Mouse (Mus musculus) MEL (cell line): ENCODE data around the gene Tcea2. TPM values are rescaled to one million over a fixed set of nuclear protein-coding genes. Genes with fewer than 3 reads are reported as not detected.

ENCODE experiments used
- DNase-seq: peaks from one replicate; pipeline ENCODE4 v3.0.0; 2011; ENCODE audit warnings: low read depth, low spot score
- H3K27ac ChIP-seq: 2 replicates; pipeline ENCODE4 v1.5.1; 2012; ENCODE audit warnings: low read depth, mild to moderate bottlenecking, control low read depth, low read length, moderate library complexity; ENCODE audit not compliant: control insufficient read depth
- H3K27me3 ChIP-seq, 2 experiments: fragments of 150-350 bp in 1 of 2; sonication (generic) in 1 of 2; 2 replicates each; pipeline ENCODE4 v1.6.1; 2012; ENCODE audit warnings: low read length in 2 of 2, mild to moderate bottlenecking in 2 of 2, improper control_type of control experiment in 1 of 2, moderate library complexity in 1 of 2; ENCODE audit not compliant: insufficient read depth in 2 of 2, control insufficient read depth in 1 of 2
- H3K36me3 ChIP-seq, 2 experiments: 2 replicates each; pipeline ENCODE4 v1.6.1; 2012 to 2014; ENCODE audit warnings: low read length in 2 of 2, improper control_type of control experiment in 1 of 2, inconsistent platforms in 1 of 2, mild to moderate bottlenecking in 1 of 2; ENCODE audit not compliant: insufficient read depth in 2 of 2, control insufficient read depth in 1 of 2
- H3K4me1 ChIP-seq, 2 experiments: fragments of 150-350 bp in 1 of 2; sonication (generic) in 1 of 2; 2 replicates each; pipeline ENCODE4 v1.6.1; 2012; ENCODE audit warnings: low read length in 2 of 2, improper control_type of control experiment in 1 of 2, mild to moderate bottlenecking in 1 of 2; ENCODE audit not compliant: insufficient read depth in 2 of 2, control insufficient read depth in 1 of 2
- H3K4me3 ChIP-seq, 2 experiments: fragments of 150-350 bp in 1 of 2; sonication (generic) in 1 of 2; 2 replicates each; pipeline ENCODE4 v1.5.1; 2012; ENCODE audit warnings: low read depth in 2 of 2, low read length in 2 of 2, mild to moderate bottlenecking in 2 of 2, moderate library complexity in 2 of 2, control low read depth in 1 of 2, improper control_type of control experiment in 1 of 2; ENCODE audit not compliant: control insufficient read depth in 1 of 2, insufficient read depth in 1 of 2
- H3K79me2 ChIP-seq: 2 replicates; pipeline ENCODE4 v1.6.1; 2012; ENCODE audit warnings: mild to moderate bottlenecking, low read length, moderate library complexity; ENCODE audit not compliant: control insufficient read depth, poor library complexity, insufficient read depth
- H3K9ac ChIP-seq: 2 replicates; pipeline ENCODE4 v1.6.1; 2012; ENCODE audit warnings: low read depth, mild to moderate bottlenecking, control low read depth, low read length, moderate library complexity; ENCODE audit not compliant: control insufficient read depth, poor library complexity, severe bottlenecking
- H3K9me3 ChIP-seq: fragments of 150-350 bp; sonication (generic); replicated peaks from 2 replicates; pipeline ENCODE4 v1.6.1; 2012; ENCODE audit warnings: mild to moderate bottlenecking, low read length, improper control_type of control experiment, moderate library complexity; ENCODE audit not compliant: insufficient read depth
- BHLHE40 ChIP-seq: IDR thresholded peaks from 2 replicates; pipeline ENCODE4 v1.6.1; 2012; ENCODE audit warnings: low read depth, mild to moderate bottlenecking, inconsistent platforms, low read length, improper control_type of control experiment, borderline replicate concordance
- CHD1 ChIP-seq: IDR thresholded peaks from 2 replicates; pipeline ENCODE4 v1.6.1; 2012; ENCODE audit warnings: low read depth, mild to moderate bottlenecking, inconsistent platforms, low read length, improper control_type of control experiment
- CHD2 ChIP-seq: IDR thresholded peaks from 2 replicates; pipeline ENCODE4 v1.6.1; 2011; ENCODE audit warnings: low read length, improper control_type of control experiment
- EP300 ChIP-seq, 2 experiments: IDR thresholded peaks; 2 replicates each; pipeline ENCODE4 v1.6.1; 2011; ENCODE audit warnings: improper control_type of control experiment in 2 of 2, low read length in 2 of 2, low read depth in 1 of 2, mild to moderate bottlenecking in 1 of 2
- KAT2A ChIP-seq: conservative IDR thresholded peaks from 2 replicates; pipeline ENCODE4 v1.6.1; 2012; ENCODE audit warnings: low read depth, low read length, improper control_type of control experiment, inconsistent platforms
- MAX ChIP-seq: IDR thresholded peaks from 2 replicates; pipeline ENCODE4 v1.6.1; 2011; ENCODE audit warnings: low read length, improper control_type of control experiment
- MAZ ChIP-seq: IDR thresholded peaks from 2 replicates; pipeline ENCODE4 v1.6.1; 2012; ENCODE audit warnings: low read depth, mild to moderate bottlenecking, inconsistent platforms, low read length, improper control_type of control experiment
- MXI1 ChIP-seq: IDR thresholded peaks from 2 replicates; pipeline ENCODE4 v1.6.1; 2011; ENCODE audit warnings: mild to moderate bottlenecking, low read depth, low read length, improper control_type of control experiment
- MYB ChIP-seq: IDR thresholded peaks from 2 replicates; pipeline ENCODE4 v1.6.1; 2011; ENCODE audit warnings: mild to moderate bottlenecking, low read depth, low read length, improper control_type of control experiment
- MYC ChIP-seq: IDR thresholded peaks from 2 replicates; pipeline ENCODE4 v1.6.1; 2011; ENCODE audit warnings: low read depth, mild to moderate bottlenecking, low read length, improper control_type of control experiment, moderate library complexity
- SIN3A ChIP-seq: IDR thresholded peaks from 2 replicates; pipeline ENCODE4 v1.6.1; 2012; ENCODE audit warnings: low read length, improper control_type of control experiment, inconsistent platforms
- SMC3 ChIP-seq: IDR thresholded peaks from 2 replicates; pipeline ENCODE4 v1.6.1; 2011; ENCODE audit warnings: low read depth, low read length, improper control_type of control experiment
- UBTF ChIP-seq: IDR thresholded peaks from 2 replicates; pipeline ENCODE4 v1.6.1; 2012; ENCODE audit warnings: low read depth, mild to moderate bottlenecking, inconsistent platforms, low read length, improper control_type of control experiment, moderate library complexity, borderline replicate concordance; ENCODE audit not compliant: insufficient read depth
- USF2 ChIP-seq, 2 experiments: IDR thresholded peaks; 2 replicates each; pipeline ENCODE4 v1.6.1; 2011 to 2012; ENCODE audit warnings: improper control_type of control experiment in 2 of 2, low read length in 2 of 2, borderline replicate concordance in 1 of 2, inconsistent platforms in 1 of 2, low read depth in 1 of 2, mild to moderate bottlenecking in 1 of 2; ENCODE audit not compliant: insufficient read depth in 1 of 2
- ZC3H11A ChIP-seq: IDR thresholded peaks from 2 replicates; pipeline ENCODE4 v1.6.1; 2012; ENCODE audit warnings: low read depth, mild to moderate bottlenecking, inconsistent platforms, low read length, improper control_type of control experiment
- ZMIZ1 ChIP-seq: IDR thresholded peaks from 2 replicates; pipeline ENCODE4 v1.6.1; 2012; ENCODE audit warnings: low read depth, mild to moderate bottlenecking, inconsistent platforms, low read length, improper control_type of control experiment, moderate library complexity
- ZNF384 ChIP-seq: IDR thresholded peaks from 2 replicates; pipeline ENCODE4 v1.6.1; 2012; ENCODE audit warnings: low read depth, mild to moderate bottlenecking, inconsistent platforms, low read length, improper control_type of control experiment
- polyA plus RNA-seq, 2 experiments: library from polyadenylated mRNA; stranded (reverse) in 1 of 2; unstranded in 1 of 2; fragments of >175 nt in 1 of 2; fragments of >200 nt in 1 of 2; gene quantifications; 2 replicates each; pipeline versions ENCODE4 v1.2.1 to v1.2.4; 2012; ENCODE audit warnings: low replicate concordance in 2 of 2, low read depth in 1 of 2; ENCODE audit not compliant: insufficient read length in 2 of 2, insufficient read depth in 1 of 2, missing spikeins in 1 of 2
- total RNA-seq: library from RNA; depleted of rRNA; stranded (reverse); fragments of 300-350 nt; gene quantifications from 2 replicates; pipeline ENCODE4 v1.2.3, GENCODE M21; 2012

Tcea2 gene
- total and polyA plus RNA-seq, 3 experiments = 6.7 to 17.0 TPM; not detected in 1

- Histone ChIP-seq H3K4me1 (peaks cover 3 to 40% of the 10 kb centered on the region in 2 experiments), H3K9ac (no peak overlapping the region)
- no peak for DNase-seq
- TF ChIP-seq KAT2A (no peak), ZMIZ1 (0 out of 2 replicates have a peak, but pooled peaks have one; percentile 14)
- TF ChIP-seq, all 39 proteins: peak for 1
- H3K27ac ChIP-seq = no peak overlapping the region
- H3K79me2 ChIP-seq = peaks cover 26% of the 10 kb centered on the region
- H3K9me3 ChIP-seq = no peaks in the 10 kb centered on the region
- peaks cover 0 to 36% of the 10 kb centered on the region in 2 experiments; a peak in 2 of 4 replicates for H3K36me3 ChIP-seq
- no peaks in the 10 kb centered on the region for H3K27me3 ChIP-seq
- no peak overlapping the region for H3K4me3 ChIP-seq
These were observed 9.5 kb downstream of the Tcea2 start for GRCm38 (mm10) chr2:181689466-181690160.

- peak overlapping the region; percentile 45 to 56 for H3K4me3 ChIP-seq
- no peak for DNase-seq
- H3K79me2 ChIP-seq = peaks cover 26% of the 10 kb centered on the region
- TF ChIP-seq ZC3H11A (no peak), CHD1 (no peak), SIN3A (no peak), USF2 (IDR thresholded peaks at IDR 0.05; ENCODE audit: borderline replicate concordance in 1 of 2, insufficient read depth in 1 of 2, low read depth in 1 of 2, low read length in 2 of 2) (no peak), SMC3 (no peak), MYB (no peak), CHD2 (no peak), BHLHE40 (no peak), ZNF384 (no peak), MYC (no peak), UBTF (no peak), MAX (no peak), MXI1 (no peak), EP300 (IDR thresholded peaks at IDR 0.05; ENCODE audit: low read depth in 1 of 2, low read length in 2 of 2) (no peak), MAZ (no peak)
- no peaks in the 10 kb centered on the region for H3K27me3 ChIP-seq
- H3K9me3 ChIP-seq = no peaks in the 10 kb centered on the region
- peaks cover 0 to 29% of the 10 kb centered on the region in 2 experiments; a peak in 3 of 4 replicates for H3K4me1 ChIP-seq
- peak overlapping the region; percentile 71 for H3K9ac ChIP-seq
- H3K36me3 ChIP-seq = peaks cover 0 to 26% of the 10 kb centered on the region in 2 experiments; a peak in 2 of 4 replicates
- H3K27ac ChIP-seq = peak overlapping the region; percentile 83
These were observed 11.0 kb downstream of the Tcea2 start for GRCm38 (mm10) chr2:181691083-181691482.
